Mouse (Mus musculus) MEL (cell line): ENCODE results near the gene Kyat1. TPM values are rescaled to one million over a fixed set of nuclear protein-coding genes. Genes with fewer than 3 reads are reported as not detected.

Source experiments
- DNase-seq: peaks from one replicate; pipeline ENCODE4 v3.0.0; 2011; ENCODE audit warnings: low read depth, low spot score
- H3K27ac ChIP-seq: 2 replicates; pipeline ENCODE4 v1.5.1; 2012; ENCODE audit warnings: low read depth, mild to moderate bottlenecking, control low read depth, low read length, moderate library complexity; ENCODE audit not compliant: control insufficient read depth
- H3K27me3 ChIP-seq, 2 experiments: fragments of 150-350 bp in 1 of 2; sonication (generic) in 1 of 2; 2 replicates each; pipeline ENCODE4 v1.6.1; 2012; ENCODE audit warnings: low read length in 2 of 2, mild to moderate bottlenecking in 2 of 2, improper control_type of control experiment in 1 of 2, moderate library complexity in 1 of 2; ENCODE audit not compliant: insufficient read depth in 2 of 2, control insufficient read depth in 1 of 2
- H3K36me3 ChIP-seq, 2 experiments: 2 replicates each; pipeline ENCODE4 v1.6.1; 2012 to 2014; ENCODE audit warnings: low read length in 2 of 2, improper control_type of control experiment in 1 of 2, inconsistent platforms in 1 of 2, mild to moderate bottlenecking in 1 of 2; ENCODE audit not compliant: insufficient read depth in 2 of 2, control insufficient read depth in 1 of 2
- H3K4me1 ChIP-seq, 2 experiments: fragments of 150-350 bp in 1 of 2; sonication (generic) in 1 of 2; 2 replicates each; pipeline ENCODE4 v1.6.1; 2012; ENCODE audit warnings: low read length in 2 of 2, improper control_type of control experiment in 1 of 2, mild to moderate bottlenecking in 1 of 2; ENCODE audit not compliant: insufficient read depth in 2 of 2, control insufficient read depth in 1 of 2
- H3K4me3 ChIP-seq, 2 experiments: fragments of 150-350 bp in 1 of 2; sonication (generic) in 1 of 2; 2 replicates each; pipeline ENCODE4 v1.5.1; 2012; ENCODE audit warnings: low read depth in 2 of 2, low read length in 2 of 2, mild to moderate bottlenecking in 2 of 2, moderate library complexity in 2 of 2, control low read depth in 1 of 2, improper control_type of control experiment in 1 of 2; ENCODE audit not compliant: control insufficient read depth in 1 of 2, insufficient read depth in 1 of 2
- H3K79me2 ChIP-seq: 2 replicates; pipeline ENCODE4 v1.6.1; 2012; ENCODE audit warnings: mild to moderate bottlenecking, low read length, moderate library complexity; ENCODE audit not compliant: control insufficient read depth, poor library complexity, insufficient read depth
- H3K9ac ChIP-seq: 2 replicates; pipeline ENCODE4 v1.6.1; 2012; ENCODE audit warnings: low read depth, mild to moderate bottlenecking, control low read depth, low read length, moderate library complexity; ENCODE audit not compliant: control insufficient read depth, poor library complexity, severe bottlenecking
- H3K9me3 ChIP-seq: fragments of 150-350 bp; sonication (generic); replicated peaks from 2 replicates; pipeline ENCODE4 v1.6.1; 2012; ENCODE audit warnings: mild to moderate bottlenecking, low read length, improper control_type of control experiment, moderate library complexity; ENCODE audit not compliant: insufficient read depth
- BHLHE40 ChIP-seq: IDR thresholded peaks from 2 replicates; pipeline ENCODE4 v1.6.1; 2012; ENCODE audit warnings: low read depth, mild to moderate bottlenecking, inconsistent platforms, low read length, improper control_type of control experiment, borderline replicate concordance
- E2F4 ChIP-seq: IDR thresholded peaks from 2 replicates; pipeline ENCODE4 v1.6.1; 2011; ENCODE audit warnings: low read depth, low read length, improper control_type of control experiment, borderline replicate concordance
- ELF1 ChIP-seq: IDR thresholded peaks from 2 replicates; pipeline ENCODE4 v1.6.1; 2014; ENCODE audit warnings: low read depth, mild to moderate bottlenecking, inconsistent platforms, low read length, improper control_type of control experiment, moderate library complexity
- EP300 ChIP-seq, 2 experiments: IDR thresholded peaks; 2 replicates each; pipeline ENCODE4 v1.6.1; 2011; ENCODE audit warnings: improper control_type of control experiment in 2 of 2, low read length in 2 of 2, low read depth in 1 of 2, mild to moderate bottlenecking in 1 of 2
- ETS1 ChIP-seq: IDR thresholded peaks from 2 replicates; pipeline ENCODE4 v1.6.1; 2012; ENCODE audit warnings: low read depth, mild to moderate bottlenecking, inconsistent platforms, low read length, improper control_type of control experiment, moderate library complexity
- GATA1 ChIP-seq: IDR thresholded peaks from 2 replicates; pipeline ENCODE4 v1.6.1; 2011; ENCODE audit warnings: low read depth, low read length, improper control_type of control experiment
- HCFC1 ChIP-seq: IDR thresholded peaks from 2 replicates; pipeline ENCODE4 v1.6.1; 2012; ENCODE audit warnings: low read depth, mild to moderate bottlenecking, inconsistent platforms, low read length, improper control_type of control experiment, moderate library complexity
- MEF2A ChIP-seq: IDR thresholded peaks from 2 replicates; pipeline ENCODE4 v1.6.1; 2014; ENCODE audit warnings: low read depth, mild to moderate bottlenecking, inconsistent platforms, low read length, improper control_type of control experiment; ENCODE audit not compliant: poor library complexity, insufficient replicate concordance, severe bottlenecking; ENCODE audit errors: extremely low read depth
- MXI1 ChIP-seq: IDR thresholded peaks from 2 replicates; pipeline ENCODE4 v1.6.1; 2011; ENCODE audit warnings: mild to moderate bottlenecking, low read depth, low read length, improper control_type of control experiment
- MYC ChIP-seq: IDR thresholded peaks from 2 replicates; pipeline ENCODE4 v1.6.1; 2011; ENCODE audit warnings: low read depth, mild to moderate bottlenecking, low read length, improper control_type of control experiment, moderate library complexity
- NELFE ChIP-seq: IDR thresholded peaks from 2 replicates; pipeline ENCODE4 v1.6.1; 2011; ENCODE audit warnings: low read depth, low read length, improper control_type of control experiment
- NRF1 ChIP-seq: IDR thresholded peaks from 2 replicates; pipeline ENCODE4 v1.6.1; 2014; ENCODE audit warnings: low read depth, mild to moderate bottlenecking, inconsistent platforms, low read length, improper control_type of control experiment, moderate library complexity; ENCODE audit not compliant: poor library complexity, insufficient read depth, severe bottlenecking
- RAD21 ChIP-seq: IDR thresholded peaks from 2 replicates; pipeline ENCODE4 v1.6.1; 2011; ENCODE audit warnings: mild to moderate bottlenecking, low read depth, low read length, improper control_type of control experiment
- SIN3A ChIP-seq: IDR thresholded peaks from 2 replicates; pipeline ENCODE4 v1.6.1; 2012; ENCODE audit warnings: low read length, improper control_type of control experiment, inconsistent platforms
- SMC3 ChIP-seq: IDR thresholded peaks from 2 replicates; pipeline ENCODE4 v1.6.1; 2011; ENCODE audit warnings: low read depth, low read length, improper control_type of control experiment
- TAL1 ChIP-seq: IDR thresholded peaks from 2 replicates; pipeline ENCODE4 v1.6.1; 2012; ENCODE audit warnings: mild to moderate bottlenecking, inconsistent platforms, low read length, moderate library complexity, mixed read lengths
- TBP ChIP-seq: IDR thresholded peaks from 2 replicates; pipeline ENCODE4 v1.8.0; 2011; ENCODE audit warnings: low read depth, low read length, improper control_type of control experiment
- USF1 ChIP-seq: IDR thresholded peaks from 2 replicates; pipeline ENCODE4 v1.6.1; 2014; ENCODE audit warnings: low read depth, mild to moderate bottlenecking, inconsistent platforms, low read length, improper control_type of control experiment, moderate library complexity
- ZC3H11A ChIP-seq: IDR thresholded peaks from 2 replicates; pipeline ENCODE4 v1.6.1; 2012; ENCODE audit warnings: low read depth, mild to moderate bottlenecking, inconsistent platforms, low read length, improper control_type of control experiment
- ZKSCAN1 ChIP-seq: IDR thresholded peaks from 2 replicates; pipeline ENCODE4 v1.6.1; 2012; ENCODE audit warnings: low read depth, mild to moderate bottlenecking, inconsistent platforms, low read length, improper control_type of control experiment, moderate library complexity
- polyA plus RNA-seq, 2 experiments: library from polyadenylated mRNA; stranded (reverse) in 1 of 2; unstranded in 1 of 2; fragments of >175 nt in 1 of 2; fragments of >200 nt in 1 of 2; gene quantifications; 2 replicates each; pipeline versions ENCODE4 v1.2.1 to v1.2.4; 2012; ENCODE audit warnings: low replicate concordance in 2 of 2, low read depth in 1 of 2; ENCODE audit not compliant: insufficient read length in 2 of 2, insufficient read depth in 1 of 2, missing spikeins in 1 of 2
- total RNA-seq: library from RNA; depleted of rRNA; stranded (reverse); fragments of 300-350 nt; gene quantifications from 2 replicates; pipeline ENCODE4 v1.2.3, GENCODE M21; 2012

The Kyat1 gene
- total and polyA plus RNA-seq, 3 experiments, result 9.5 to 14.9 TPM; not detected in 1

- TF ChIP-seq RAD21 (peak; percentile 62), MYC (no peak), TBP (no peak), SMC3 (peak; percentile 57), ZKSCAN1 (no peak), MEF2A (no peak), NELFE (no peak), EP300 (IDR thresholded peaks at IDR 0.05; ENCODE audit: low read depth in 1 of 2, low read length in 2 of 2) (no peak), NRF1 (no peak), USF1 (no peak)
Observed at GRCm38 (mm10) chr2:30203439-30203838, 2.2 kb downstream of the Kyat1 start (continued).

- Histone ChIP-seq H3K4me3 (no peak overlapping the region), H3K36me3 (no peaks in the 10 kb centered on the region), H3K27ac (no peak overlapping the region), H3K9ac (no peak overlapping the region), H3K4me1 (peaks cover 0 to 3% of the 10 kb centered on the region in 2 experiments; a peak in 1 of 4 replicates), H3K27me3 (no peaks in the 10 kb centered on the region), H3K79me2 (no peaks in the 10 kb centered on the region; the same call in 1 of the 2 replicates), H3K9me3 (no peaks in the 10 kb centered on the region)
- TF ChIP-seq NRF1 (no peak), SIN3A (no peak), EP300 (IDR thresholded peaks at IDR 0.05; ENCODE audit: low read depth in 1 of 2, low read length in 2 of 2) (no peak), ETS1 (no peak), TBP (no peak), BHLHE40 (no peak), ZC3H11A (no peak), E2F4 (no peak), SMC3 (no peak), GATA1 (no peak), ELF1 (no peak), MYC (no peak), TAL1 (no peak), HCFC1 (no peak), MXI1 (no peak)
- no peak for DNase-seq
Observed at GRCm38 (mm10) chr2:30200388-30200925, 5.2 kb downstream of the Kyat1 start.
